Mouse (Mus musculus) spleen, adult 2 months (tissue): ENCODE measurements around the gene Mea1. TPM values are rescaled to one million over a fixed set of nuclear protein-coding genes. Genes with fewer than 3 reads are reported as not detected.
A peak's percentile ranks its signal among the peaks of the same experiment; 100 is the strongest.

ENCODE experiments used
- DNase-seq, 2 experiments: peaks; one replicate each; pipeline versions ENCODE4 v3.0.0 to v3.0.0-alpha.2; 2012 to 2021; ENCODE audit warnings: low spot score in 2 of 2, low read depth in 1 of 2
- H3K27ac ChIP-seq: fragments of 200-500 bp; 2 replicates; pipeline ENCODE4 v1.5.1; 2012; ENCODE audit warnings: low read length, inconsistent platforms; ENCODE audit not compliant: insufficient read depth
- H3K27me3 ChIP-seq: fragments of 200-500 bp; 2 replicates; pipeline ENCODE4 v1.6.1; 2012; ENCODE audit warnings: mild to moderate bottlenecking, moderate library complexity, low read length, inconsistent platforms; ENCODE audit not compliant: control insufficient read depth, insufficient read depth
- H3K36me3 ChIP-seq: fragments of 200-500 bp; 2 replicates; pipeline ENCODE4 v1.6.1; 2012; ENCODE audit warnings: mild to moderate bottlenecking, low read length, inconsistent platforms; ENCODE audit not compliant: control insufficient read depth, insufficient read depth
- H3K4me1 ChIP-seq: fragments of 200-500 bp; 2 replicates; pipeline ENCODE4 v1.6.1; 2011; ENCODE audit warnings: inconsistent platforms; ENCODE audit not compliant: control insufficient read depth, insufficient read depth, insufficient read length
- H3K4me3 ChIP-seq: fragments of 200-500 bp; 2 replicates; pipeline ENCODE4 v1.5.1; 2011; ENCODE audit warnings: mild to moderate bottlenecking, inconsistent platforms; ENCODE audit not compliant: insufficient read depth, insufficient read length; ENCODE audit errors: extremely low read depth
- CTCF ChIP-seq: fragments of 200-500 bp; IDR thresholded peaks from 2 replicates; pipeline ENCODE4 v1.5.1; 2011; ENCODE audit warnings: mild to moderate bottlenecking, inconsistent platforms; ENCODE audit not compliant: insufficient read depth, insufficient read length, insufficient replicate concordance; ENCODE audit errors: extremely low read depth
- POLR2A ChIP-seq: fragments of 200-500 bp; IDR thresholded peaks from 2 replicates; pipeline ENCODE4 v1.6.1; 2011; ENCODE audit warnings: low read depth, low read length, inconsistent platforms
- WGBS: fragments of 180-500 bp; shearing (Covaris S2); methylation state at CpG from one replicate; pipeline ENCODE4 v1.1.7; 2018; 5-methylcytosine and 5-hydroxymethylcytosine counted together
- polyA plus RNA-seq: library from polyadenylated mRNA; depleted of rRNA; stranded (reverse); fragments of >200 nt; gene quantifications from 2 replicates; pipeline ENCODE4 v1.2.3, GENCODE M21; 2012

The Mea1 gene
- polyA plus RNA-seq, 1 experiment: 30.2 TPM

DNA sequence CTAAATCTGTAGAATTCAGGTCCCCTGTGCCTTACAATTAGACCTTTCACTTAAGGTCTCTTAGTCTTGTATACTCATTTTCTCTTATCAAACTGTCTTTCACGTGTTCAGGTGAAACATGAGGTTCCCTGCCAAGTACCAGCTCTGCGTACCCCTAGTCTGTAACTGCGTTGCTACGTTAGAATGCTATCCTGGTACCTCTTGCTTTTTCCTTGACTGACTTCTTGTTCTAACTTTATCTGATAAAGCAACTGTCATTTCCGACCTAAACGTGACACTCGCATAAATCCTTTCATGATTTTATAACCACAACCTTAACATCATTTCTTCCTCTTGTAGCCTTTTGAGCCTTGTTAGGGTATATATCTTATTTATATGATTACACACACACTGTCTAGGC is 33.8 kb downstream of the Mea1 start:
- peak overlapping the region; percentile 98; the same call in 1 of the 2 replicates for H3K4me3 ChIP-seq
- H3K36me3 ChIP-seq: peaks cover 9% of the 10 kb centered on the region
- TF ChIP-seq CTCF (no peak), POLR2A (no peak)
- no peaks in the 10 kb centered on the region for H3K27me3 ChIP-seq
- peaks cover 7% of the 10 kb centered on the region; the same call in 1 of the 2 replicates for H3K4me1 ChIP-seq
- no peak for DNase-seq
- no peak overlapping the region for H3K27ac ChIP-seq
- 6% methylated on average over 7 of the region's 7 CpGs for WGBS

DNA sequence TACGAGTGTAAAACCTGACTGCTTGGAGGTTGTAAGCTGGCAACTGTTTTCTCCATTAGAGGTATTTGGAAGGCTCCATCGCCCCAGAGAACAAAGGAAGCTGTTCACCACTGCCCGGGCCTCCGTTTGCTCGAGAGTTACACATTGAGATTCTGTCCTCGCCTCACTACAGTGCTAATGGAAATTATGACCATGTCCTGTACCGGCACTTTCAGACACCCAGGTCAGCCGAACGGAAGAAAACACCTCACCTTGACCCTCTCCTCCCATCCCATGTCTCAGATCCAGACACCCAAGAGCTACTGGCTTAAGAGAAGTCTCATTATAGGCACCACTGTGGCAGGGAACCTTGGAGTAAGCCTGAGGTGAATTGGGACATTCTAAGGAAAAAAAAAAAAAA is 35.3 kb downstream of the Mea1 start:
- Histone ChIP-seq H3K36me3 (peaks cover 9% of the 10 kb centered on the region), H3K27ac (no peak overlapping the region), H3K4me1 (peaks cover 7% of the 10 kb centered on the region; the same call in 1 of the 2 replicates), H3K27me3 (no peaks in the 10 kb centered on the region), H3K4me3 (no peak overlapping the region)
- no peak for DNase-seq
- TF ChIP-seq POLR2A: no peak
- no peak for TF ChIP-seq CTCF
- 91% methylated on average over 9 of the region's 9 CpGs for WGBS

DNA sequence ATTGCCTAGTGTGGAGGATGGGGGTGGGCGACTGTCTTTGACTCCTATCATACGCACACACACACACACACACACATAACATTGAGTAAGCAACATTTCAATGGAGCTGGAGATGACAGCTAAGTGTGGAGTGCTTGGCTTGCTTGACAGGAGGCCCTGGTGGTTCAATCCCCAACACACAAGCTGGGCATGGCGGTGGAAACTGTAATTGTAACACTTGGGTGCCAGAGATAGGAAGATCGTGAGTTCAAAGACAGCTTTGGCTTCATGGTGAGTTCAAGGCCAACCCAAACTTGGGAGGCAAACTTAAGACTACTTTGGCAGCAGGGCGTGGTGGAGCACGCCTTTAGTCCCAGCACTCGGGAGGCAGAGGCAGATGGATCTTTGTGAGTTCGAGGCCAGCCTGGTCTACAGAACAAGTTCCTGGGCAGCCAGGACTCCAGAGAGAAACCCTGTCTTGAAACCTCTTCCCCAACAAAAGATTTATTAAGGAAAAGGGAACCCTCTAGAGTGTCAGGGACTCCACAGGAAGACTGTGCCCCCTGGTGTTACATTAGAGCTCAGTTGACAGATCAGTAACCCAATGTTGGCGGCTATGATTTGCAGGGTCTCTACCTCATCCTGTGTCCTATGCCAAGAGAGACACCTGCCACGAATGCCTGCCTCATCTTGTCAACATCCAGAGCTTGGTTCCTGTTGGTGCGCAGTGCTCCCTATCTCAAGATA is 36.3 kb downstream of the Mea1 start:
- DNase-seq: no peak

DNA sequence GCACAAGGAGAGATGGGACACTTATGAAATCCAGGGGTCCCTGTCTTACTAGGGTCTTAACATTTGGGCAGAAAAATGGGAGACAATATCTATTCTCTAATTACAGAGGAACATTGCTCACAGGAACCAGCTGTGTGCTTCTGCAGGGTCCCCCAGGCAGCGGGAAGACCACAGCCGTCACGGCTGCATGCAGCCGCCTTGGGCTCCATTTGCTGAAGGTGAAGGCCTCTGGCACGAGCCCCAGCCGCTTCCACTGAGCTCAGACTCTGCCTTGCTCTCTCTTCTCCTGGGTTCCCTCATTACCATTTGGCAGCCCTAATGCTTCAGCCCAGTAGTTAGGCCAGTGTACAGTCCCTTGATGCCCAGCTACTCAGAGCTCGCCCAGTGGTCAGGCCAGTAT is 42.5 kb downstream of the Mea1 start:
- Histone ChIP-seq H3K27ac (no peak overlapping the region), H3K27me3 (no peaks in the 10 kb centered on the region), H3K4me1 (no peaks in the 10 kb centered on the region), H3K36me3 (peaks cover 18% of the 10 kb centered on the region), H3K4me3 (no peak overlapping the region)
- WGBS: 86% methylated on average over 7 of the region's 7 CpGs
- DNase-seq: no peak
- no peak for TF ChIP-seq CTCF
- no peak for TF ChIP-seq POLR2A

More for the DNA sequence above, 36.3 kb downstream of the Mea1 start:
- 91% methylated on average over 11 of the region's 11 CpGs for WGBS
- Histone ChIP-seq H3K4me1 (peaks cover 7% of the 10 kb centered on the region; the same call in 1 of the 2 replicates), H3K27me3 (no peaks in the 10 kb centered on the region), H3K36me3 (peaks cover 9% of the 10 kb centered on the region), H3K4me3 (no peak overlapping the region), H3K27ac (no peak overlapping the region)
- TF ChIP-seq POLR2A: no peak
- TF ChIP-seq CTCF: no peak

DNA sequence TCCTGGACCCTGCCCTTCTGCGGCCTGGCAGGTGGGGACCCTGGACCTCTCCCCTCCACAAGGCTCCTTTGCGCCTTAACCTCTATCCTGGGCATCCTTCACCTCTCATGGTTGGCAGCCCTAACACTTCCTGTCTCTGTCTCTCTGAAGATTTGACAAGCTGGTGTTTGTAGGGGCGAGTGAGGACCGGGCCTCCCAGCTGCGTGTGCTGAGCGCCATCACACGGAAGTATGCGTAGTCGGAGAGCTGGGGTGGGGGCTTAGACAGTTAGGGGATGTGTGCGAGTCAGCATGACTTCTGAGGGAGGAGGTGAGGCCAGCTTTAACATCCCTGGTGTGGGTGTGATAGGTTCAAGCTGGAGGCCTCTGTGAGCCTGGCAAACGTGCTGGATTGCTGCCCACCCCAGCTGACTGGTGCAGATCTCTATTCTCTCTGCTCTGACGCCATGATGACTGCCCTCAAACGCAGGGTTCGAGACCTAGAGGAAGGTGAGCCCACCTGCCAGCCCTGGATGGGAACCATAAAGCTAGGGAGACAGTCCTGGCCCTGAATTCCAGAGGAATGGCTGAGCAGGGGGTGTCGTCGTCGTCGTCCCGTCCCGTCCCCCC is 46.0 kb downstream of the Mea1 start:
- H3K4me3 ChIP-seq: no peak overlapping the region
- no peaks in the 10 kb centered on the region for H3K4me1 ChIP-seq
- H3K36me3 ChIP-seq: peaks cover 18% of the 10 kb centered on the region
- DNase-seq: no peak
- no peaks in the 10 kb centered on the region for H3K27me3 ChIP-seq
- no peak overlapping the region for H3K27ac ChIP-seq
- no peak for TF ChIP-seq POLR2A
- TF ChIP-seq CTCF: no peak
- 85% methylated on average over 20 of the region's 20 CpGs for WGBS

DNA sequence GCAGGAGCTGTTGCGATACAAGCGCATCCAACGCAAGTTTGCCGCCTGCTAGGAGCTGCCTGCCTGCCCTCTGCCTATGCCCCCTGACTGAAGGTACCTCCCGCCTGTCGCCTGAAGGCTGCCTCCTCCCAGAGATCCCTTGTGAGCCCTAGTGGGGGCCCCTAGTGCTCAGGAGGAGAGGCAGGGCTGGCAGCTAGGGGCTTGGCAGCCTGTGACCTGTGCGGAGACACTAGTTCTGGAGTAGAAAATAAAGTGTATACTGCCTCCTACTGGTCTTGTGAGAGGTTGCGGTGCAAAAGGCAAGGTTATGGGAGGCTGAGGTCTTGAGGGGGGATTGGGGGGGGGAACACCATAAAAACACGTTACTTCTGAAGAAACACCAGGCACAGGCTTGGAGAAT is 46.7 kb downstream of the Mea1 start:
- Histone ChIP-seq H3K27ac (no peak overlapping the region), H3K27me3 (no peaks in the 10 kb centered on the region), H3K4me3 (no peak overlapping the region), H3K36me3 (peaks cover 18% of the 10 kb centered on the region), H3K4me1 (no peaks in the 10 kb centered on the region)
- TF ChIP-seq CTCF (peak; percentile 30; the same call in 1 of the 2 replicates), POLR2A (no peak)
- 81% methylated on average over 9 of the region's 9 CpGs for WGBS
- peak in 1 of 2 experiments; percentile 28 for DNase-seq
